Mouse (Mus musculus) olfactory bulb, adult 2 months (tissue): Measurements from ENCODE around the gene Ube2l6.

ENCODE experiments used
- CTCF ChIP-seq: fragments of 200-500 bp; IDR thresholded peaks from 2 replicates; pipeline ENCODE4 v1.5.1; 2012; ENCODE audit warnings: low read depth, mild to moderate bottlenecking, low read length, moderate library complexity; ENCODE audit not compliant: insufficient read depth
- POLR2A ChIP-seq: fragments of 200-500 bp; IDR thresholded peaks from 2 replicates; pipeline ENCODE4 v1.6.1; 2012; ENCODE audit warnings: mild to moderate bottlenecking, low read depth, low read length, moderate library complexity; ENCODE audit not compliant: insufficient read depth

- no peak for TF ChIP-seq POLR2A
- TF ChIP-seq CTCF: no peak
Measured at GRCm38 (mm10) chr2:84823237-84823636, 24.6 kb downstream of the Ube2l6 start.
